Comparison of ENCODE assay signal across 16 mouse cellular contexts in the genomic region with DNA sequence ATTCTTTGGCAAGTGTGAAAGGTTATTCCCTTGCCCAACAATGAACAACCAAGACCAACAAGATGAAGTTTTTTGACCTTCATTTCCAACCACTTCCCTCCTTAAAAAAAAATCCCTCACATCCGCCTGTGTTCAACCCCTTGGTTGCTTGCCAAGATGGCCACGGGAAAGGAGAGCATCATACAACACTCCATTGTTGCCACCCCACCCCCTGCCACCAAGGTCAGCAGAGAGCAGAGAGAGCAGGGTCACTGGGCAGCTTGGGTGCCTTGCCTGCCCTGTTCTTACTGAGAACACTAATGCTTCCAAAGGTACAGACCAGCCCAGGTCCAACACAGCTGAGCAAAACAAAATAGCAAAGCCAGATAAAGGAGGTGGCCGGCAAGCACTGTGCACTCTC. TPM values are rescaled to one million over a fixed set of nuclear protein-coding genes. Genes with fewer than 3 reads are reported as not detected.
DNase-seq lines count a peak whose midpoint lies in the region; ATAC-seq and TF ChIP-seq lines count a peak whose summit lies in the region.
"Had no signal": no experiment of that assay in that cellular context is flagged by ENCODE, and none has a peak within 500 bp of the region (broad histone marks: within the 10 kb centered on the region; RNA-seq: fewer than 3 reads in every experiment).

No protein-coding gene starts in this region.

- 0 out of 2 replicates have a peak overlapping the region, but pooled peaks have one; percentile 5 for H3K4me2 ChIP-seq in lung, embryonic 16.5 days (ENCODE audit: low read depth, low read length)
- H3K4me2 ChIP-seq: hindbrain, embryonic 14.5 days; liver, embryonic 13.5 days had no signal

- peak; percentile 43 for DNase-seq in adrenal gland, postnatal 10 days
- DNase-seq in adrenal gland, adult 18-20 months (ENCODE audit: low spot score in 2 of 2), result no peak
- DNase-seq in kidney, adult 2 months, result peak; percentile 9
- no peak for DNase-seq in kidney, postnatal 36 days
- DNase-seq in testis, postnatal 14 days (ENCODE audit: low spot score), result peak; percentile 76
- no peak for DNase-seq in embryo, embryonic 11 days
- DNase-seq in thymus, postnatal 36 days, result no peak
- DNase-seq: B cell, adult 2 months; kidney, adult 8-10 months; liver, embryonic 13.5 days; right cerebral cortex, postnatal 4 days had no signal

- H3K4me3 ChIP-seq in kidney, adult 2 months (ENCODE audit: insufficient read depth, low read depth, low read length), result no peak overlapping the region
- H3K4me3 ChIP-seq in lung, embryonic 16.5 days (ENCODE audit: low read length), result no peak overlapping the region
- H3K4me3 ChIP-seq: liver, embryonic 13.5 days had no signal

- no peak for TF ChIP-seq CTCF in kidney, adult 2 months (conservative IDR thresholded peaks at IDR 0.05; ENCODE audit: insufficient read depth, insufficient read length, low read depth, low read length)

- peak; percentile 64 for ATAC-seq in lung, embryonic 16.5 days (ENCODE audit: low read depth)
- ATAC-seq: activated CD4-positive, CD25-positive, alpha-beta regulatory T cell, adult 4 months had no signal

- H3K4me1 ChIP-seq in kidney, adult 2 months (ENCODE audit: control insufficient read depth, insufficient read depth, low read length), result no peaks in the 10 kb centered on the region
- H3K4me1 ChIP-seq in lung, embryonic 16.5 days (replicated peaks; ENCODE audit: control insufficient read depth, insufficient read depth, low read length), result peaks cover 16% of the 10 kb centered on the region

- H3K9me3 ChIP-seq in lung, embryonic 16.5 days (ENCODE audit: control insufficient read depth, low read length), result no peaks in the 10 kb centered on the region
- H3K9me3 ChIP-seq: liver, embryonic 13.5 days had no signal

- no peak overlapping the region for H3K9ac ChIP-seq in lung, embryonic 16.5 days (ENCODE audit: low read length)
- H3K9ac ChIP-seq: hindbrain, embryonic 14.5 days; liver, embryonic 13.5 days had no signal

- TF ChIP-seq POLR2A in kidney, adult 2 months (IDR thresholded peaks at IDR 0.05; ENCODE audit: low read depth, low read length), result no peak

- H3K27ac ChIP-seq in kidney, adult 2 months (ENCODE audit: insufficient read depth, low read depth, low read length), result no peak overlapping the region
- peak overlapping the region; percentile 97 for H3K27ac ChIP-seq in lung, embryonic 16.5 days (ENCODE audit: low read length)
- H3K27ac ChIP-seq: hindbrain, embryonic 14.5 days; liver, embryonic 13.5 days had no signal

- H3K36me3 ChIP-seq in kidney, adult 2 months (ENCODE audit: control insufficient read depth, insufficient read depth, low read length), result no peaks in the 10 kb centered on the region
- H3K36me3 ChIP-seq in lung, embryonic 16.5 days (ENCODE audit: control insufficient read depth, insufficient read depth, low read length), result no peaks in the 10 kb centered on the region
- H3K36me3 ChIP-seq: liver, embryonic 13.5 days had no signal

- 48% methylated on average over 3 of the region's 3 CpGs for WGBS in kidney, adult 2 months
- WGBS in lung, embryonic 16.5 days, result 21% methylated on average over 3 of the region's 3 CpGs

- no peaks in the 10 kb centered on the region for H3K27me3 ChIP-seq in kidney, adult 2 months (replicated peaks; ENCODE audit: control insufficient read depth, insufficient read depth, low read length)
- no peaks in the 10 kb centered on the region for H3K27me3 ChIP-seq in lung, embryonic 16.5 days (ENCODE audit: control insufficient read depth, insufficient read depth, low read depth, low read length)
- H3K27me3 ChIP-seq: liver, embryonic 13.5 days had no signal

RNA-seq across cellular contexts. Expression of a gene that starts 7.6 kb away (rescaled TPM):
- not detected for total RNA-seq in adrenal gland, postnatal 10 days (2021)
- not detected for total RNA-seq in adrenal gland, adult 18-20 months (2021)
- 0.06 TPM in 1 of 2 replicates, not detected in the other for polyA plus RNA-seq in kidney, adult 2 months (2012; rRNA removed)
- polyA plus RNA-seq in lung, embryonic 16.5 days (2015; fragmentation: Nextera tagmentation; extraction: Ambion mirVana), result 6.1 and 9.9 TPM in 2 replicates
- total RNA-seq: ES-E14; gastrocnemius, postnatal 4 days had no signal
- polyA plus RNA-seq: activated CD4-positive, CD25-positive, alpha-beta regulatory T cell, adult 4 months had no signal

RNA-seq across cellular contexts. Expression of a gene that starts 11.4 kb away (rescaled TPM):
- total RNA-seq in adrenal gland, postnatal 10 days (2021), result 1 to 10 TPM; 6.0 to 6.4 TPM
- total RNA-seq in adrenal gland, adult 18-20 months (2021), result 1 to 10 TPM; 1.7 to 1.8 TPM
- 1.6 and 1.7 TPM in 2 replicates for polyA plus RNA-seq in kidney, adult 2 months (2012; rRNA removed)
- polyA plus RNA-seq in lung, embryonic 16.5 days (2015; fragmentation: Nextera tagmentation; extraction: Ambion mirVana), result 73.9 and 75.6 TPM in 2 replicates

RNA-seq across cellular contexts. Expression of a gene that starts 43.1 kb away (rescaled TPM):
- 10 to 100 TPM; 11.1 to 12.1 TPM for total RNA-seq in adrenal gland, postnatal 10 days (2021)
- total RNA-seq in adrenal gland, adult 18-20 months (2021), result 1 to 10 TPM; 4.4 to 7.0 TPM
- polyA plus RNA-seq in kidney, adult 2 months (2012; rRNA removed), result 60.5 and 67.4 TPM in 2 replicates
- polyA plus RNA-seq in lung, embryonic 16.5 days (2015; fragmentation: Nextera tagmentation; extraction: Ambion mirVana), result 6.8 and 6.9 TPM in 2 replicates

Comparison
In these comparisons a context has a peak if more than half of its experiments do, and no peak if none do; other contexts are left out.
1. DNase-seq: peak in adrenal gland, postnatal 10 days (single experiment), kidney, adult 2 months (single experiment) and testis, postnatal 14 days (single experiment); none in adrenal gland, adult 18-20 months (0 of 2), kidney, postnatal 36 days (0 of 2), embryo, embryonic 11 days (single experiment) and thymus, postnatal 36 days (0 of 2).